Mouse (Mus musculus): ENCODE results near the gene Ranbp17. TPM values are rescaled to one million over a fixed set of nuclear protein-coding genes. Genes with fewer than 3 reads are reported as not detected.
A peak's percentile ranks its signal among the peaks of the same experiment; 100 is the strongest.

The Ranbp17 gene
- polyA plus RNA-seq, 1 experiment from 2014 or later: 9.8 TPM

- no peak overlapping the region for H3K4me2 ChIP-seq (ENCODE audit: low read depth, severe bottlenecking)
- H3K4me3 ChIP-seq (ENCODE audit: low read depth, low read length): no peak overlapping the region
- H3K27me3 ChIP-seq (ENCODE audit: control insufficient read depth, insufficient read depth, low read length): peaks cover 76% of the 10 kb centered on the region
- no peaks in the 10 kb centered on the region for H3K36me3 ChIP-seq (ENCODE audit: control insufficient read depth, insufficient read depth, low read length)
- H3K9ac ChIP-seq (ENCODE audit: low read length): no peak overlapping the region
- ATAC-seq (ENCODE audit: insufficient number of reproducible peaks, low FRiP score, low TSS enrichment, low read depth) (no peak), DNase-seq (ENCODE audit: low spot score) (peak; percentile 42)
- peaks cover 9% of the 10 kb centered on the region for H3K4me1 ChIP-seq (ENCODE audit: control insufficient read depth, insufficient read depth, low read length)
- WGBS: 4% methylated on average over 25 of the region's 25 CpGs
- H3K27ac ChIP-seq (replicated peaks; ENCODE audit: low read depth, low read length): no peak overlapping the region
- H3K9me3 ChIP-seq (ENCODE audit: control insufficient read depth, low read length): no peaks in the 10 kb centered on the region; the same call in 1 of the 2 replicates
Measured at GRCm38 (mm10) chr11:33195531-33196446, 317.8 kb downstream of the Ranbp17 start.

- DNase-seq (ENCODE audit: low spot score) (no peak), ATAC-seq (ENCODE audit: insufficient number of reproducible peaks, low FRiP score, low TSS enrichment, low read depth) (no peak)
- no peaks in the 10 kb centered on the region; the same call in 1 of the 2 replicates for H3K9me3 ChIP-seq (ENCODE audit: control insufficient read depth, low read length)
- H3K4me3 ChIP-seq (ENCODE audit: low read depth, low read length): no peak overlapping the region
- H3K27ac ChIP-seq (replicated peaks; ENCODE audit: low read depth, low read length): no peak overlapping the region
- no peaks in the 10 kb centered on the region for H3K36me3 ChIP-seq (ENCODE audit: control insufficient read depth, insufficient read depth, low read length)
- H3K27me3 ChIP-seq (ENCODE audit: control insufficient read depth, insufficient read depth, low read length): peaks cover 69% of the 10 kb centered on the region
- peaks cover 3% of the 10 kb centered on the region; the same call in 1 of the 2 replicates for H3K4me1 ChIP-seq (ENCODE audit: control insufficient read depth, insufficient read depth, low read length)
- no peak overlapping the region for H3K4me2 ChIP-seq (ENCODE audit: low read depth, severe bottlenecking)
- WGBS: 20% methylated on average over 7 of the region's 7 CpGs
- no peak overlapping the region for H3K9ac ChIP-seq (ENCODE audit: low read length)
Measured at GRCm38 (mm10) chr11:33195061-33195460, 318.5 kb downstream of the Ranbp17 start.

GRCm38 (mm10) chr11:33193695-33194094 lies 319.9 kb downstream of the Ranbp17 start:
- Histone ChIP-seq H3K27me3 (ENCODE audit: control insufficient read depth, insufficient read depth, low read length) (peaks cover 58% of the 10 kb centered on the region), H3K4me2 (ENCODE audit: low read depth, severe bottlenecking) (peak overlapping the region; percentile 32; the same call in 1 of the 2 replicates), H3K4me3 (ENCODE audit: low read depth, low read length) (no peak overlapping the region), H3K4me1 (ENCODE audit: control insufficient read depth, insufficient read depth, low read length) (peaks cover 2% of the 10 kb centered on the region; the same call in 1 of the 2 replicates), H3K9me3 (ENCODE audit: control insufficient read depth, low read length) (no peaks in the 10 kb centered on the region; the same call in 1 of the 2 replicates), H3K27ac (replicated peaks; ENCODE audit: low read depth, low read length) (no peak overlapping the region), H3K9ac (ENCODE audit: low read length) (no peak overlapping the region), H3K36me3 (ENCODE audit: control insufficient read depth, insufficient read depth, low read length) (no peaks in the 10 kb centered on the region)
- DNase-seq (ENCODE audit: low spot score) (peak; percentile 53), ATAC-seq (ENCODE audit: insufficient number of reproducible peaks, low FRiP score, low TSS enrichment, low read depth) (peak; percentile 74)
- under 1% methylated on average over 12 of the region's 12 CpGs for WGBS

GRCm38 (mm10) chr11:33181804-33182203 lies 331.7 kb downstream of the Ranbp17 start:
- Histone ChIP-seq H3K9ac (ENCODE audit: low read length) (no peak overlapping the region), H3K36me3 (ENCODE audit: control insufficient read depth, insufficient read depth, low read length) (no peaks in the 10 kb centered on the region), H3K4me3 (ENCODE audit: low read depth, low read length) (no peak overlapping the region), H3K27me3 (ENCODE audit: control insufficient read depth, insufficient read depth, low read length) (no peaks in the 10 kb centered on the region), H3K4me1 (ENCODE audit: control insufficient read depth, insufficient read depth, low read length) (no peaks in the 10 kb centered on the region), H3K27ac (replicated peaks; ENCODE audit: low read depth, low read length) (no peak overlapping the region), H3K9me3 (ENCODE audit: control insufficient read depth, low read length) (no peaks in the 10 kb centered on the region), H3K4me2 (ENCODE audit: low read depth, severe bottlenecking) (no peak overlapping the region)
- no peak for DNase-seq (ENCODE audit: low spot score)
- 84% methylated on average over 3 of the region's 3 CpGs for WGBS
- no peak for ATAC-seq (ENCODE audit: insufficient number of reproducible peaks, low FRiP score, low TSS enrichment, low read depth)

- Histone ChIP-seq H3K9me3 (ENCODE audit: control insufficient read depth, low read length) (no peaks in the 10 kb centered on the region), H3K4me3 (ENCODE audit: low read depth, low read length) (peak overlapping the region; percentile 11), H3K36me3 (ENCODE audit: control insufficient read depth, insufficient read depth, low read length) (no peaks in the 10 kb centered on the region), H3K9ac (ENCODE audit: low read length) (0 out of 2 replicates have a peak overlapping the region, but pooled peaks have one; percentile 45), H3K27ac (replicated peaks; ENCODE audit: low read depth, low read length) (no peak overlapping the region), H3K27me3 (ENCODE audit: control insufficient read depth, insufficient read depth, low read length) (no peaks in the 10 kb centered on the region), H3K4me2 (ENCODE audit: low read depth, severe bottlenecking) (peak overlapping the region; percentile 47), H3K4me1 (ENCODE audit: control insufficient read depth, insufficient read depth, low read length) (no peaks in the 10 kb centered on the region)
- peak; percentile 58 for DNase-seq (ENCODE audit: low spot score)
- WGBS: under 1% methylated on average over 18 of the region's 18 CpGs
- ATAC-seq (ENCODE audit: insufficient number of reproducible peaks, low FRiP score, low TSS enrichment, low read depth): no peak
Measured at GRCm38 (mm10) chr11:33180701-33181116, 332.8 kb downstream of the Ranbp17 start.

- no peaks in the 10 kb centered on the region for H3K36me3 ChIP-seq (ENCODE audit: control insufficient read depth, insufficient read depth, low read length)
Measured at GRCm38 (mm10) chr11:33179802-33180201, 333.7 kb downstream of the Ranbp17 start.

GRCm38 (mm10) chr11:33176525-33177245 lies 336.9 kb downstream of the Ranbp17 start:
- H3K36me3 ChIP-seq (ENCODE audit: control insufficient read depth, insufficient read depth, low read length): no peaks in the 10 kb centered on the region
- 31% methylated on average over 20 of the region's 20 CpGs for WGBS
- no peak overlapping the region for H3K27ac ChIP-seq (replicated peaks; ENCODE audit: low read depth, low read length)
- DNase-seq (ENCODE audit: low spot score) (peak; percentile 72), ATAC-seq (ENCODE audit: insufficient number of reproducible peaks, low FRiP score, low TSS enrichment, low read depth) (no peak)
- no peak overlapping the region for H3K9ac ChIP-seq (ENCODE audit: low read length)
- no peak overlapping the region for H3K4me3 ChIP-seq (ENCODE audit: low read depth, low read length)
- no peaks in the 10 kb centered on the region for H3K9me3 ChIP-seq (ENCODE audit: control insufficient read depth, low read length)
- no peaks in the 10 kb centered on the region for H3K4me1 ChIP-seq (ENCODE audit: control insufficient read depth, insufficient read depth, low read length)
- H3K4me2 ChIP-seq (ENCODE audit: low read depth, severe bottlenecking): no peak overlapping the region
- no peaks in the 10 kb centered on the region for H3K27me3 ChIP-seq (ENCODE audit: control insufficient read depth, insufficient read depth, low read length)

More at GRCm38 (mm10) chr11:33179802-33180201, 333.7 kb downstream of the Ranbp17 start:
- H3K4me1 ChIP-seq (ENCODE audit: control insufficient read depth, insufficient read depth, low read length): no peaks in the 10 kb centered on the region
- DNase-seq (ENCODE audit: low spot score) (no peak), ATAC-seq (ENCODE audit: insufficient number of reproducible peaks, low FRiP score, low TSS enrichment, low read depth) (no peak)
- H3K9ac ChIP-seq (ENCODE audit: low read length): no peak overlapping the region
- no peaks in the 10 kb centered on the region for H3K27me3 ChIP-seq (ENCODE audit: control insufficient read depth, insufficient read depth, low read length)
- WGBS: 56% methylated on average over 1 of the region's 1 CpGs
- H3K4me2 ChIP-seq (ENCODE audit: low read depth, severe bottlenecking): no peak overlapping the region
- H3K4me3 ChIP-seq (ENCODE audit: low read depth, low read length): no peak overlapping the region
- H3K9me3 ChIP-seq (ENCODE audit: control insufficient read depth, low read length): no peaks in the 10 kb centered on the region
- no peak overlapping the region for H3K27ac ChIP-seq (replicated peaks; ENCODE audit: low read depth, low read length)

GRCm38 (mm10) chr11:33175768-33176167 lies 337.8 kb downstream of the Ranbp17 start:
- no peaks in the 10 kb centered on the region for H3K36me3 ChIP-seq (ENCODE audit: control insufficient read depth, insufficient read depth, low read length)
- no peaks in the 10 kb centered on the region for H3K4me1 ChIP-seq (ENCODE audit: control insufficient read depth, insufficient read depth, low read length)
- no peak overlapping the region for H3K4me2 ChIP-seq (ENCODE audit: low read depth, severe bottlenecking)
- H3K27me3 ChIP-seq (ENCODE audit: control insufficient read depth, insufficient read depth, low read length): no peaks in the 10 kb centered on the region
- 80% methylated on average over 2 of the region's 3 CpGs for WGBS
- H3K4me3 ChIP-seq (ENCODE audit: low read depth, low read length): no peak overlapping the region
- H3K9ac ChIP-seq (ENCODE audit: low read length): no peak overlapping the region
- no peak overlapping the region for H3K27ac ChIP-seq (replicated peaks; ENCODE audit: low read depth, low read length)
- H3K9me3 ChIP-seq (ENCODE audit: control insufficient read depth, low read length): no peaks in the 10 kb centered on the region
- ATAC-seq (ENCODE audit: insufficient number of reproducible peaks, low FRiP score, low TSS enrichment, low read depth) (no peak), DNase-seq (ENCODE audit: low spot score) (peak; percentile 17)
